Mouse (Mus musculus): ENCODE measurements around the gene Trmt44.
"Not testable (repeated sequence)": the region's sequence is repeated elsewhere in the genome, so short reads cannot be mapped to it uniquely, and the experiment has no call there.

Gene Trmt44

DNA sequence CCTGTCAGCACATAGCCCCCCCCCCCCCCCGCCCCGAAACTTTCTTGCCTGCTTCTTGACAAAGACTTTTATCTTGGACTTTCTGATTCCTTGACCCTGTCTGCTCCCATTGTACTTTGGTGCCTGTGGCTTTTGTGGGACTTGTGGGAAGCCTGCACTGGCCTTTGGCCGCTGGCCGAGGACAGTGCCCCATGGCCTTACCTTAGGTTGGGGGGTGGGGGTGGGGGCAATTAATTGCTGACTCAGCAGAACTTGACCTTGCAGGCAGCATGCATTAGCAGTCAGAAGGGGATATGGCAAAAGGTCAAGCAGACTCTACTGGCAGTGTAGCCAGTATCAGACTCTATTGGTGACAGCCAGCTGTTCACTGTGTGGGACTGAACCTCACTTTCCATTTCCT, 16.6 kb upstream of the Trmt44 start:
- DNase-seq (ENCODE audit: low spot score), result no peak

DNA sequence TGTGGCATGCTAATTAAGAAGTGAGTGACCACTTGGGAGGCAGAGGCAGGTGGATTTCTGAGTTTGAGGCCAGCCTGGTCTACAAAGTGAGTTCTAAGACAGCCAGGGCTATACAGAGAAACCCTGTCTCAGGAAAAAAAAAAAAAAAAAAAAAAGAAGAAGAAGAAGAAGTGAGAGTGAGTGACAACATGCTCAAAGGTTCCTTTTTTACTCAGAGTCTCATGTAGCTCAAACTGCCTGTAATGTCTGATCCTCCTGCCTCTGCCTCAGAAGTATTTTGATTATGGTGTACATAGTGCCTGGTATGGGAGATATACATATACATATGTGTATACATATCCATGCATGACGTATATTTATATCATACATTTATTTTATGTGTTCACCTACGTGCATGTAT, 9.4 kb upstream of the Trmt44 start:
- not testable (repeated sequence) for DNase-seq (ENCODE audit: low spot score)

DNA sequence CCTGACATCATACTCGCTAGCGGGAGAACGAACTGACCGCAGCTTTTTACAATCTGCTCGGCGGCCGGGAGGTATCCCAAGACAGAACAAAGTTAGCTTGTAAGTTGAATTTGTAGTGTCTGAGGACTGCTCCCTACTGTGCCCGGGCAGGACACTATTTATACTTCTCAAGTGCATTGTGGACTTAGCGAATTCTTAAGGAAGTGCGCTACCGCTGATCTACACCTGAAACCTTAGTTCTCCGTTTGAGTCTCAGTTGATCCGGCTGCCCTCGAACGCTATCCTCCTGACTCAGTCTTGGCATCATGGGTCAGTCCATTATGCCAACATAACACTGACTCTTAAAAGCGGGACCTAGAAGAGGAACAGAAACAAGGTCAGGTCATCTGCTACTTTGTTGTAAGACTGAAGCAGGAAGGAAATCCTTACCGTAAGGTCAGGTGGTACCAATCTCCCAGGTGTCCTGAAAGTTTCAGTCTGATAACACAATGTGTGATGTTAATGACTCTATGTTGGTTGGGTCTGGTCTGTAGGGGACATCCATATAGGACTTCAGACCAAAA, 8.4 kb upstream of the Trmt44 start:
- DNase-seq (ENCODE audit: low spot score), result no peak

DNA sequence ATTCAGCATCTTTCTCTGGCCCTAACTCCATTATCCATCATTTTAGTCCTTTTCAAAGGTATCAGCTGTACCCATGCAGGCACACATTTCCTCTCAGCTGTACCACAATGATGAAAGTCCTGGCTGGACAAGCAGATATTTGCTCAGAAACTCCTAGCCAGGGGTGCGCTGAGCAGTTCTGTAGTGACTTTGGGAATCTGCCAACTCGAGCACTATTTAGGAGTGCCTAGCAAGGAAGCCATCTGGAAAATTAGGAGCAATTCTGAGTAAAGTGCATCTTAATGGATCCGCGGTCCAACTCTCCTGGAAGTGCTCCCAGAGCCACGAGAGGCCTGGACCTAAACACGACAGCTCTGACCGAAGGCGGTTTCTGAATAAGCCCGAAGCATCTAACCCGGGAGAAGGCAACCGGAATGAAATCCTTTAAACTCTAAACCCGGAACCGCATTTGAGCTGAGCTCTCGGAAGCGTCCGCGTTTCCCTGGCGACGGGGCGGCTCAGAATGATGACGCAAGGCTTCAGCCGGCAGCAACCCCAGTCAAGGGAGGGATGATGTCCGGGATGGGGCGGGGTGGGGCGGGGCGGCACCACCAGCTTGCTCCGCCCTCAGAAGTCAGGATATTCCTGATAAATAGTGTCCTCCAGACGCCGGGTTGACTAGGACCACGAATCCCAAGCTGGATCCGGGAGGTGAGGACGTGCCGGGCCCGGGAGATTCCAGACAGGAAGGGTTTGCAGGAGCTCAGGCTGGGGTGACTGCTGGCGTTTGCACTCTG, 7.8 kb upstream of the Trmt44 start, which contains the start of gene Acox3:
TSS of gene Acox3 (plus strand) at position 596 of the 776 bp plus-strand sequence.
- DNase-seq (ENCODE audit: low spot score), result peak; percentile 85

DNA sequence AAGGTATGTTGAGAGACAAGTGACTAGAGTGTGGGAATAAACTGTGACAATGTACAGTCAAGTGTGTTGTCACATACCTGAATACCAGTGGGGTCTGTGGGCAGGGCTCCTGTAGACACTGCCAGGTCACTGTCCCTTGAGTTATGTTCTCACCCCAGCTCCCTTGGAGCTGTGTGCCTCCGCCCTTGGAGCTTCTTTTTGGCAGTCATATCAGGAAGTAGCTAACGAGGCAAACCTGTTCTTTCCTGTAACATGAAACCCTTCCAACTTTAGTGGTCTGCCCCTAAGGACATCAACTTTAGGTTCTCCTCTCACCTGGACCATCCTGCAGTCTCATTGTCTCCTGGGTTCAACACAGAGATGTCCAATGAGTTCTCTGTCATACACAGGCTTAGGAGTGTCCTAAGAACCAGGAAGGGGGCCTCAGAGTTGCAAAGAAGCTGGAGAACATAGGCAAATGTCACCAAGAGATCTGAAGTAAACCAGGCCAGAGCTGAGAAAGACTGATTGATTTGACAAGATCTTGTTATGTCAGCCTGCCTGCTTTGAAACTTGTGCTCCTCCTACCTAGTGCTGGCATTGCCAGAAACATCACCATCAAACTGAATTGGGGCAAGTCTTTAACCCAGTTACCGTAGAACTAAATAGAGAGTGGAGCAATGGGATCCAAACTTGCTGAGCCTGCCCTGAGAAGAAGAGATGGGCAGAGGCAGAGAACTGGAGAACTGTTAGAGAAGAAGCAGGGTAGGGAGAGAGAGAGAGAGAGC, 5.5 kb upstream of the Trmt44 start:
- no peak for DNase-seq (ENCODE audit: low spot score)

DNA sequence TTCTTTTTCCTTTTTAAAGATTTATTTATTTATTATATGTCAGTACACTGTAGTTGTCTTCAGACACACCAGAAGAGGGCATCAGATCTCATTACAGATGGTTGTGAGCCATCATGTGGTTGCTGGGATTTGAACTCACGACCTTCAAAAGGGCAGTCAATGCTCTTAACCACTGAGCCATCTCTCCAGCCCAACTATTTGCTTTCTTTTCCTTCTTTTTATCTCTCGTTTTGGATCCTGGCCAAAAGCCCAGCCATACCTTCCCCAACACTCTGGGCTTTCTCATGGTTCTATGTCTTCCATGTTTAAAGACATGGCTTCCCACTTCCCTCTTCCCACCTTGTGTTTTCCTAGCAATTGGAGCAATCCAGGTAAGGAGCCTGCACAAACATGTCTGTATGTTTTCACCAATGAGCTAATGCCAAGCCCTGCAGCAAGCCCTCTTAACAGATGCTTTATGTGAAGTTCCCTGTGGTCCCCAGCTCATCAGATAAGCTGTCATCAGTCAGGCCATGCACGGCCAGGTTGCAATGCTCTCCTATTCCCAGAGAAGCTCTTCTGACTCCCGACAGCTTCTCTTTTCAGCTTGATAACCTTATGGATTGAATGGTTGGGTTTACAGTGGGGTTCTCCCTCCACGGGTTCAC, 4.5 kb upstream of the Trmt44 start:
- no peak for DNase-seq (ENCODE audit: low spot score)

DNA sequence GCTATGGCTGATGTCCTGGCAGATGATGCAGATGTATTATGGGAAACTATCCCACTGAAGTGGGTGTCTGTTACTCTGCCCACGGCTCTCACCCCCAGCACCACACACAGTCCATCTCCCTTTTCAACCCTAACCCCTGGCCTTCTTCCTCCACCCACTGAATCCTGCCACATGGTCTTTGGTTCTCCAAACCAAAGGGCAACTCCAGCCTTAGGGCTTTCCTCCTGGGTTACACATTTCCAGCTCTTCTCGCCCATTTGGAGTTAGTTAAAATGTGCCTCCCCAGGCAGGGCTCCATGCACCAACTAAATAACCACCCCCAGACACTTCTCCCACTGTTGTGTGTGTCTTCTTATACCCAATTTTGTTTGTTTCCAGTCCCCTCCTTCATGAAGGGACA, 3.5 kb upstream of the Trmt44 start:
- DNase-seq (ENCODE audit: low spot score), result no peak

DNA sequence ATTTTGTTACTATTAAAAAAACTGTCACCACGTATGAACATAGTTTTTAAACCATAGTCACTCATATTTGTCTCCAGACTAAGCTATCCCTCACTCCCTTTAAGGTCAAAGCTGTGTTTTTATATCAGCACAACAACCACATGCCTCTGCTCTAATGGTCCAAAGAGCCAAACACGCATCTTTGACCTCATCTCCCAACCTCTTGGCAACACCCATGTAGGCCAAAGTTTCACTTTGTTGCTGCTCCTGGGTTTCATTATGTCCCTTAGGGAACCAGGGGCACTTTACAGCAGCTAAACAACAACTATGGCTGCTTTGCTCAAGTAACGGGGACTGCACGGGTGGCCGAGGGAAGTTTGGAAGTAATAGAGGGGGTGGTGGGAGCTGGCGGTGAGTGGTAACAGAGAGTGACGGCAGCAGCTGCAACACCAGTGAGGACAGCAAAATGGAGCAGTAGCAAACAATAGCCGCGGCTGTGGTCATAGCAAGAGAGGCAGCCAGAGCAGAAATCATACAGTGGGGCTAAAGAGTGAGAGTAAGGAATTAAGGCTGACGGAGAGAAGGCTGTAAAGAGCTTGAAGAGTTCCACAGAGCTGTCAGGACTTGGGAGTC, 1.6 kb upstream of the Trmt44 start:
- no peak for DNase-seq (ENCODE audit: low spot score)

DNA sequence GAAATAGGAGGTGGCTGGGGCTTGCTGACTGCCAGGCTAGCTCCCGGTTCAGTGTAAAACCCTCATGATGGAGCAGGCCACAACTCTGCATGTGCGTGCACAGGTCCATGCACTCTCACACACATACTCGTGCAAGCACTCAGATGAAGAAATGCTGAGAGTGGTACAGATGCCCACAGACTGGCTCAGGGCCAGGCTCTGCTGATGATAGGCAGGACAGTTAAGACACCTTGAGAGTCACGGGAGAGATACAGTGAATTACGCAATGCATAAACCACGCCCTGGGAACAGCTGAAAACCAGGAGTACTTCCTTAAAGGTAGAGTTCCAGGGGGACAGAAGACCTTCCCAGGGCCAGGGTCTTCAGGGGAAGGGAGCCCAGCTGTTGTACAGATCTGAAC, 3.3 kb downstream of the Trmt44 start:
- DNase-seq (ENCODE audit: low spot score), result no peak

DNA sequence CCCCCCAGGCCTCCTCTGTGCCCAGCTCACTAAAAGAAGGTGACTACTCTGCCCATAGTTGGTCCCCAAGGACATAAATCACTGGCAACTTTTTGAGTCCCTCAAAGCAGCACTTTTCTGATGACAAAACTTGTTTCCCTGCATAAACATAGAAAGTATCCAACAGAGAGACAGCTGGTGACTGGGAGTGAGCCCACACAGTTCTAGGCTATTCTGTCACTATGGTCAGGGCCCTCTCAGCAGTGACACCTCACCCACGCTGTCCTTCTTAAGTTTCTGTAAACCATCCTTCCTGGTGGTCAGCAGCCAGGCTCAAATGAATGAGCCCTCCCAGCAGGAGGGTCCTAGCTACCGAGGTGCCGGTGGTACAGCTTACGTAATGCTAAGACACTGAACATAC, 8.2 kb downstream of the Trmt44 start:
- DNase-seq (ENCODE audit: low spot score), result no peak

DNA sequence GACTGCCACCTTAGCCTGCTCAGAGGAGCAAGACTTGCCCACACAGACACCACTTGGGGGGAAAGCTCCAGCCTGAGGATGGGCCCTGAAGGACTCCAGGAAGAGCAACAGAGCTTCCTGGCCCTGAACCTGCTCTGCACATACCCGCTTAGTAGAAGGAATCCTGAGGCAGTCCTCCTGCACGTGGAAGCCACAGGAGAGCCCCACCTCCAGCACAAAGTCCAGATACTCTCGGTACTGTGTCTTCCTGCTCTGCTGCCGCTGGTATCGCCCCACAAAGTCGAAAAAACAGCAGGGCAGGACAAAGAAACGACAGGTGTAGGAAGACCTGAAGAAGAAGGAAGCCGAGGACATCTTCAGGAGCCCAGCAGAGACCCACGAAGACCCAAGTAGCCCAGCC, 9.7 kb downstream of the Trmt44 start:
- DNase-seq (ENCODE audit: low spot score), result no peak

DNA sequence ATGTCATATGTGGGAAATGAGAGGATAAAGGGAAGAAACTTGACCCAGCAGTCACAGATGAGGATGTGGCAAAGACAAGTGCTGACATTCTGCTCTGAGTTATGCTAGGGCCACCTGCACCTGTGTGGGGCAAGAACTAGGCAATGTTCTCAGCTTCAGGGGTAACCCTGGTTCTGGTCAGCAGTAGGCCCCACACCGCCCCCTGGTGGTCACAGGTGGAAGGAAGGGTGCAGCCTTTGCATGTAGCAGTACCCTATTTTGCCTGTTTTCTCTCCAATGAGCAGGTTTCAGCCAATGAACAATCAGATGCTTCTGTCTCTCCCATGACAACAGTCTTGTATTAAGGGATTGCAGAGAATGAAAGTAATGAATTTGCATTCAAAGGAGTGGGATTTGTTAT, 11.4 kb downstream of the Trmt44 start:
- peak; percentile 53 for DNase-seq (ENCODE audit: low spot score)

DNA sequence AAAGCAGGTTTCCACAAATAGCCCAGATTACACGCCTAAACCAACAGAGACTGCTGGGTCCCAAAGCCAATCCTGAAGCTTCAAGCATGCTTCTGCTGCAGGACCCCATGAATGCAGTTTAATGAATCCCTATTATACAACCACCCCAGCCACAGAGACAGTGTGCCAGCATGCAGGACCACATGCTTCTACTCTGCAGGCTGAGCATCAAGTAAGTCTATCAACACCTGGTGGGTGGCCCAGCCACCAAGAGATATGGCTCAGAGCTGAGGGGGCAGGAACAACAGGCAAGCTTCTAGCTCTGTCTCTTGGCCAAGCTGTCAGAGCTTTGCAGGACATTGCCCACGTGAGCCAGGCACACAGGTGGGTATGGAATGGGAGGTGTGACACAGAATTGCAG, 12.3 kb downstream of the Trmt44 start:
- DNase-seq (ENCODE audit: low spot score), result no peak

DNA sequence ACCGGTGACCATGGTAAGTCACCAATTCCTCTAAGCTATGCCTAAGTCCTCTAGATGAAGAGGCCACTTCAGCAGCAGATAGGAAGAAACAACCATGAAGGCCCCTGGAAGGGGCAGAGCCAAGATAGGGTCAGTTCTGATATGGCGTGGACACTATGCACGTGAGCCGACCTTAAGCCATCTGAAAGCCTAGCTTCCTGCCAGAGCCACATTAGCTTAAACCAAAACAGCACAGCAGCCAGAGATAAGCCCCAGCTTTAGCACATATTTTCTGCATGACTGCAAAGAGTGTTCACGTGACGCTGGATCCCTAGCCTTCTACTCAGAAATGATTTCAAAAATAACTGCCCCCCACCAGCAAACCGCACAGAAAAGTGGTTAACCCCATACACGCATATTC, 15.4 kb downstream of the Trmt44 start:
- DNase-seq (ENCODE audit: low spot score), result no peak

DNA sequence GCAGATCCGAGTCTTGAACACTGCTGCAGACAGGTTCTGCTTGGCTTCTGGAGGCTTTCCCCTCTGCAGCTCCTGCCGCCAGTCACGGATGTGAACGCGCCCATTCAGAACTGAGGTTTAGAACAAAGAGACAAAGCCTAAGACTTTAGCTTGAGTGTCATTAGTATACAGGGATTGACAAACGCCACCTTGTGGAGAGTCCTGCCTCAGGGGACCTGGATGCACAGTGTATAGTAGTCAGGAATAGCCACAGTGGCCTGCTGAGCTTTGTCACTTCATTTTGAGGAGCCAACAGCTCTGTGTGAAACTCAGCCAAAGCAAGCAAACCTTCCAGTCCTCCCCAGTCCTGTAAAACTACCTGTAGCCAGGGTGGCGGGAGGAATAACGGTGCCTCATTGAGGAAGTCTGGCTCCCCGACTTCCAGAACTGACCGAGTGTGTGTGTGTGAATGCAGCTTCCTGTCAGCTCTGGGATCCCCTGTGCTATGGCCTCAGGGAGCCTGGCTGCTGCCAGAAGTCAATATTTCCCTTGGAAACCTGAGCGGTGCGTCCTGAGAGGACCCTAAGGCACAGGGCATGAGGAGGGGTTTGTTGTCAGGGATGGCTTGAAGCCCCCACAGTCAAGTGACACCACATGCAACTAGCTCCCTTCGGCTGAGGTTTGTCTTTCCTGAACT, 16.8 kb downstream of the Trmt44 start:
- no peak for DNase-seq (ENCODE audit: low spot score)

DNA sequence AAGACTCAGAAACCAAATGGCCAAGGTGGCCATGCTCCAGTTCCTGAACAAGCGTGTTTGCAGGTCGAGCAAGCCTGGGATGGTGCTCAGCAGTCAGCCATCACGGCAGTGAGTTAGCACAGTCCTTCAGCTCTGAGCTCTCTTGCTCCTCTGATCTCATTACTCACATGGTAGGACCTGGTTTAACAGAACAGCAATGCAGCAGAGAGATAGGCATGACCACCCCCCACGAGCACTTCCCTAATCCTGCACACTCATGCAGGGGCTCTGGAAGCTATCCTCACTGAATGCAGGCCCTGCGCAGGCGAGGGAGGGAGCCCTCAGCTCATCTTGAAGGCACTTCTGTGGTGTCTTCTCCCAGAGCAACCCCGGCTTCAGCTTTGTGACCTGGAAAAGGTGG, 18.5 kb downstream of the Trmt44 start:
- DNase-seq (ENCODE audit: low spot score), result no peak

DNA sequence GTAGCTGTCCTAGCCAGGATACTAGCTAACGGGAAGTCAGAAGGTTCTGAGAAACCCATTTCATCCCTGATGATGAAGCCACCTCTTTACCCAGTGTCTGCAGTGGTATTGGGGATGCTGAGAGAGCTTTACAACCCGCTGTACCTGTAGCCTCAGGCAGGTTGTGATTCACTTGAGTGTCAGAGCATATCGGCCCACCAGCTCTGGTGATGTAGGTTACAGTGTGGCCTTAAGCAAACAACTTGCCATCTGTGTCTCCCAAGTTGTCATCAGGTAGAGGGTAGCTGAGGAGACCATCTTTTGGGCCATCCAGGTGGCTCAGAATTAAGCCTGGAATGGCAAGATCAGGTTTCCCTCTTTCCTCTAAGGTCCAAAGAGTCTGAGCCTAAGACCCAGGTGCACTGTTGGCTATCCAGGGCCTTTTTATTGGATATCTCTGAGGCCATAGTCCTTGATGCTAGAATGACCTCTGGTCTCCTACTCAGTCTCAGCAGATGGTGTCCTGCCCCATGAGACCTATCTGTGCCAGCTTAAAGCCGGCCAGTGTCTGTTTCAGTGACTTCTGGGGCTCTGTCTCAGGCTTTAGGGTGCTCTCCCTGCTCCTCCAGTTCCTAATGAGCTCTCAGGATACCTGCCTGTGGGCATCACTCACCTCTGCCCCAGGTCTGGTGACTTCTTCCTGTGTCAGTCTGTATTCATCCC, 21.9 kb downstream of the Trmt44 start:
- no peak for DNase-seq (ENCODE audit: low spot score)

DNA sequence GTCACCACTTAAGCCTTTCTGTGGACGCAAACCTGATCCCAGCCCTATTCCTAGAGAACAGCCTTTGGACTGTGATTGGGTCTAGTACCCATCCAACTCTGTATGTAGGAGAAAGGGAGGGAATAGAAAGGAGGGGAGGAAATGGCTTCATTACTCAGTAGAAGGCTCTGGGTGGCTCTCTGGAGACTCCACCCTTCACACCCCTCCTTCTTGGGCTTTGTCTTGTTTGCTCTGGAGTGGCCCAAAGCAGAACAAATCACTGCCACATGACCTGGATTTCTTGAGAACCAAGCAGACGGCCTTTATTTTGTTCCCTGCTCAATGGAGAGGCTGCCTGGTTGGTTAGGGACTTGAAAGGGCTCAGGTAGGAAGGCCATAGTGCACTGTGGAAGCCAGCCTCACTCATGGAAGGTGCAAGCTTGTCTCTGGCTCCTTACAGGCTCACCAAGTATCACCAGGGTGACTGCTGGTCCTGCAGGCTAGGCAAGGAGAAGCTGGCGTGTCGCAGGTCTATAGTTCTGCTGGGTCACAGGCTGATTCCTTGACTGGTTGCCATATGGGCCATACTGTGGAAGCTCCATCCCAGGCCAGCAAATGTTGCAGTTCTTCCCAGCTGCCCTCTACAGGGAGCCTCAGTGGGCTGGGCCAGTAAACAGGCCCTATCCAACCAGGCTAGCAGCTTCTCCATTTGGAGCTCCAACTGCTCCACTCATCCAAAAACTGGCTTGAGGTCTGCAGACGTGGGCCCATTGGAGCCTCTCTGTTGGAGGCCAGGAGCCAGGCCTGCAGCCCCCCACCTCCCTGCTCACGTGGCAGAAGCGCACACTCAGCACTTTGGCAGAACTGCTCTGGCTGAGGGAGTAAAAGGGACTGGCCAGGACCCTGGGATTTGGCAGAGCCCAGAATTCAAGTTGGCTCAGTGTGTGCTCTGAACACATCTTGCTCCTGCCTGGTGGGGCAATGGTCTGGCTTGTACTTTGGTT, 22.7 kb downstream of the Trmt44 start:
- no peak for DNase-seq (ENCODE audit: low spot score)

DNA sequence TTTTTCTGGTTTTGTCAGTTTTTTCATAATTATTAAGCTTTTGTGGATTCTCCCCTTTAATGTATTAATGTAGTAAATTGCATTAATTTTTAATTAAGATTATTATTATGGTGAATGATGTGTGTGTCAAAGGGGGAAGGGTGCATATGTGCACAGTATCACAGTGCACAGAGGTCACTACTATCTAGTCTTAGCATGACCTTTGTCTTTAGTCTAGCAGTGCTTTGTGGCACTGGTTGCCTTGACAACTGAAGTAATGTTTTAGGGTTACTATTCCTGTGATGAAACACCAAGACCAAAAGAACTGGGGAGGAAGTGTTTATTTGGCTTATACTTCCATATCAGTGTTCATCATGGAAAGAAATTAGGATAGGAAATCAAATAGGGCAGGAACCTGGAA, 28.7 kb downstream of the Trmt44 start:
- DNase-seq (ENCODE audit: low spot score), result no peak

Data from spleen, adult 12 weeks (tissue).